Mouse (Mus musculus): Measurements from ENCODE around the gene Tpp1. TPM values are rescaled to one million over a fixed set of nuclear protein-coding genes. Genes with fewer than 3 reads are reported as not detected.

The Tpp1 gene
- 88.3 TPM for polyA plus RNA-seq (2017; shearing (Covaris generic))

GRCm38 (mm10) chr7:105751491-105752433 lies at the start of gene Tpp1:
Gene Tpp1, minus strand, starts transcription at chr7:105752235.

GRCm38 (mm10) chr7:105787285-105788140 lies 35.5 kb upstream of the Tpp1 start, which contains the start of gene Dchs1:
Gene Dchs1, minus strand, starts transcription at chr7:105787654.

GRCm38 (mm10) chr7:105743926-105744590 lies 8.0 kb downstream of the Tpp1 start, which contains the start of gene Taf10:
Gene Taf10, minus strand, starts transcription at chr7:105744361.

GRCm38 (mm10) chr7:105736911-105737521 lies 15.0 kb downstream of the Tpp1 start, which contains the start of gene Rrp8:
Gene Rrp8, minus strand, starts transcription at chr7:105737385.

GRCm38 (mm10) chr7:105736264-105736901 lies 15.7 kb downstream of the Tpp1 start, which contains the start of gene Ilk:
Gene Ilk, plus strand, starts transcription at chr7:105736592.

Other genes starting within 250 kb of the Tpp1 start
- 16.7 TPM for gene Smpd1, start 197.9 kb downstream of the Tpp1 start, polyA plus RNA-seq (2017; shearing (Covaris generic))
- 1.8 TPM for gene Apbb1, start 170.6 kb downstream of the Tpp1 start, polyA plus RNA-seq (2017; shearing (Covaris generic))
- not detected for gene Hpx, start 152.1 kb downstream of the Tpp1 start, polyA plus RNA-seq (2017; shearing (Covaris generic))
- 11.9 TPM for gene Trim3, start 118.7 kb downstream of the Tpp1 start, polyA plus RNA-seq (2017; shearing (Covaris generic))
- 127 TPM for gene Timm10b, start 112.2 kb downstream of the Tpp1 start, polyA plus RNA-seq (2017; shearing (Covaris generic))
- 13.5 TPM for gene Arfip2, start 111.8 kb downstream of the Tpp1 start, polyA plus RNA-seq (2017; shearing (Covaris generic))
- gene Gm45799, start 111.7 kb downstream of the Tpp1 start, polyA plus RNA-seq (2017; shearing (Covaris generic)): 9.3 TPM
- 4.0 TPM for gene Dnhd1, start 101.4 kb downstream of the Tpp1 start, polyA plus RNA-seq (2017; shearing (Covaris generic))
- 182 TPM for gene Ilk, start 15.6 kb downstream of the Tpp1 start, polyA plus RNA-seq (2017; shearing (Covaris generic))
- gene Rrp8, start 14.8 kb downstream of the Tpp1 start, polyA plus RNA-seq (2017; shearing (Covaris generic)): 30.1 TPM
- gene Taf10, start 7.9 kb downstream of the Tpp1 start, polyA plus RNA-seq (2017; shearing (Covaris generic)): 266 TPM
- not detected for gene Dchs1, start 35.4 kb upstream of the Tpp1 start, polyA plus RNA-seq (2017; shearing (Covaris generic))
- 51.9 TPM for gene Mrpl17, start 58.9 kb upstream of the Tpp1 start, polyA plus RNA-seq (2017; shearing (Covaris generic))
- 28.3 TPM for gene Gm4070, start 201.7 kb upstream of the Tpp1 start, polyA plus RNA-seq (2017; shearing (Covaris generic))